Mouse (Mus musculus): ENCODE measurements around the gene Cldn14.
"Not testable (repeated sequence)": the region's sequence is repeated elsewhere in the genome, so short reads cannot be mapped to it uniquely, and the experiment has no call there.

The Cldn14 gene

GRCm38 (mm10) chr16:94006706-94007665, 1.7 kb downstream of the Cldn14 start:
- no peak for DNase-seq (ENCODE audit: low read depth)

- DNase-seq (ENCODE audit: low read depth), result no peak
Measured at GRCm38 (mm10) chr16:94003478-94003877, 5.2 kb downstream of the Cldn14 start.

GRCm38 (mm10) chr16:94001366-94001765, 7.3 kb downstream of the Cldn14 start:
- DNase-seq (ENCODE audit: low read depth), result no peak

GRCm38 (mm10) chr16:93998895-93999294, 9.7 kb downstream of the Cldn14 start:
- no peak for DNase-seq (ENCODE audit: low read depth)

- no peak for DNase-seq (ENCODE audit: low read depth)
Measured at GRCm38 (mm10) chr16:93983576-93983975, 25.1 kb downstream of the Cldn14 start.

GRCm38 (mm10) chr16:93982341-93982740, 26.3 kb downstream of the Cldn14 start:
- peak; percentile 30 for DNase-seq (ENCODE audit: low read depth)

GRCm38 (mm10) chr16:93981190-93981841, 27.3 kb downstream of the Cldn14 start:
- DNase-seq (ENCODE audit: low read depth), result no peak

- not testable (repeated sequence) for DNase-seq (ENCODE audit: low read depth)
Measured at GRCm38 (mm10) chr16:93980338-93980737, 28.3 kb downstream of the Cldn14 start.

- no peak for DNase-seq (ENCODE audit: low read depth)
Measured at GRCm38 (mm10) chr16:93979316-93979715, 29.3 kb downstream of the Cldn14 start.

- DNase-seq (ENCODE audit: low read depth), result peak; percentile 86
Measured at GRCm38 (mm10) chr16:93977587-93977986, 31.1 kb downstream of the Cldn14 start.

- peak; percentile 66 for DNase-seq (ENCODE audit: low read depth)
Measured at GRCm38 (mm10) chr16:93976907-93977306, 31.7 kb downstream of the Cldn14 start.

GRCm38 (mm10) chr16:93975430-93975829, 33.2 kb downstream of the Cldn14 start:
- peak; percentile 13 for DNase-seq (ENCODE audit: low read depth)

GRCm38 (mm10) chr16:93974278-93974677, 34.4 kb downstream of the Cldn14 start:
- DNase-seq (ENCODE audit: low read depth), result no peak

GRCm38 (mm10) chr16:93973554-93973953, 35.1 kb downstream of the Cldn14 start:
- DNase-seq (ENCODE audit: low read depth), result peak; percentile 84

- DNase-seq (ENCODE audit: low read depth), result no peak
Measured at GRCm38 (mm10) chr16:93973123-93973522, 35.5 kb downstream of the Cldn14 start.

- no peak for DNase-seq (ENCODE audit: low read depth)
Measured at GRCm38 (mm10) chr16:93971046-93971445, 37.6 kb downstream of the Cldn14 start.

GRCm38 (mm10) chr16:93967893-93968292, 40.7 kb downstream of the Cldn14 start:
- DNase-seq (ENCODE audit: low read depth), result no peak

GRCm38 (mm10) chr16:93962283-93962682, 46.4 kb downstream of the Cldn14 start:
- no peak for DNase-seq (ENCODE audit: low read depth)

GRCm38 (mm10) chr16:93961099-93961646, 47.5 kb downstream of the Cldn14 start:
- no peak for DNase-seq (ENCODE audit: low read depth)

- DNase-seq (ENCODE audit: low read depth), result peak; percentile 26
Measured at GRCm38 (mm10) chr16:93960495-93960894, 48.1 kb downstream of the Cldn14 start.

- peak; percentile 91 for DNase-seq (ENCODE audit: low read depth)
Measured at GRCm38 (mm10) chr16:93957402-93957801, 51.2 kb downstream of the Cldn14 start.

- DNase-seq (ENCODE audit: low read depth), result no peak
Measured at GRCm38 (mm10) chr16:93956986-93957385, 51.7 kb downstream of the Cldn14 start.

GRCm38 (mm10) chr16:93947396-93947795, 61.2 kb downstream of the Cldn14 start:
- peak; percentile 53 for DNase-seq (ENCODE audit: low read depth)

Data from 416B (cell line).